21 mouse cellular contexts compared by ENCODE assay signal in the genomic region with DNA sequence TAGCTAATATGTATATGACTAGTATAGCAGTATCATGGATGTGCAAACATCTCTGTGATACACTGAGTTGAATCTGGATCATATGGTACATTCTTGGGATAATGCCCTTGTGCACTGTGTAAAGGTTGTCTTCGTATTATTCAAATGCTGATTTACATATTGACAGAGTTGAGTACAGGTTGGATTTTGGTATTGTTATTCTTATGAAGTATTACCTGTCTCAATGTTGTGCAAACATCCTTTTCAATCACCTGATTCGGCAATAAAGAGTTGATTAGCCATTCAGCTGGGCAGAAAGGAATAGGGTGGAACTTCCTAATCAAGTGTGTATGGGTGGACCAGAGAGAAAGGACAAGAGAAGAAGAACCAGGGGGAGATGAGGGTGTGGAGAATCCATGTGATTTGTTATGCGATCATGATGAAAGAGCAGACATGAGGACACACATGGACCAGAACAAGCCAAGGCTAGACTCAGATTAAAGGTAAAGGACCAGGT.
"Had no signal": no experiment of that assay in that cellular context is flagged by ENCODE, and none has a peak within 500 bp of the region (broad histone marks: within the 10 kb centered on the region; RNA-seq: fewer than 3 reads in every experiment).

No protein-coding gene starts in this region.

- DNase-seq: lung, adult 2 months; lung, postnatal 14 days; lung, postnatal 36 days; retina, postnatal 1 day; right cerebral cortex, adult 18-20 months; right cerebral cortex, postnatal 25 days; right cerebral cortex, postnatal 4 days; spleen, adult 18-20 months; thymus, adult 18-20 months; thymus, postnatal 14 days; thymus, postnatal 36 days had no signal

- H3K4me1 ChIP-seq: lung, embryonic 15.5 days; megakaryocyte, embryonic 14.5 days; midbrain, embryonic 13.5 days; midbrain, embryonic 15.5 days; neural tube, embryonic 13.5 days; neural tube, embryonic 15.5 days had no signal

- H3K9ac ChIP-seq: lung, embryonic 15.5 days; midbrain, embryonic 13.5 days; midbrain, embryonic 15.5 days; neural tube, embryonic 13.5 days; neural tube, embryonic 15.5 days had no signal

- H3K4me2 ChIP-seq: lung, embryonic 15.5 days; midbrain, embryonic 11.5 days; midbrain, embryonic 13.5 days; midbrain, embryonic 15.5 days; neural tube, embryonic 13.5 days; neural tube, embryonic 15.5 days had no signal

- H3K27ac ChIP-seq: lung, embryonic 15.5 days; macrophage; midbrain, embryonic 13.5 days; midbrain, embryonic 15.5 days; neural tube, embryonic 13.5 days; neural tube, embryonic 15.5 days had no signal

- H3K27me3 ChIP-seq: lung, embryonic 15.5 days; megakaryocyte, embryonic 14.5 days; midbrain, embryonic 13.5 days; midbrain, embryonic 15.5 days; neural tube, embryonic 13.5 days; neural tube, embryonic 15.5 days had no signal

- H3K9me3 ChIP-seq: lung, embryonic 15.5 days; megakaryocyte, embryonic 14.5 days; midbrain, embryonic 13.5 days; midbrain, embryonic 15.5 days; neural tube, embryonic 13.5 days; neural tube, embryonic 15.5 days had no signal

- ATAC-seq: lung, postnatal 0 days; midbrain, embryonic 13.5 days; midbrain, embryonic 15.5 days had no signal

- H3K4me3 ChIP-seq: lung, embryonic 15.5 days; megakaryocyte, embryonic 14.5 days; midbrain, embryonic 13.5 days; midbrain, embryonic 15.5 days; myocyte; neural tube, embryonic 13.5 days; neural tube, embryonic 15.5 days had no signal

- H3K36me3 ChIP-seq: lung, embryonic 15.5 days; midbrain, embryonic 13.5 days; midbrain, embryonic 15.5 days; neural tube, embryonic 13.5 days; neural tube, embryonic 15.5 days had no signal
